Mouse (Mus musculus): ENCODE measurements around the gene 9230102O04Rik. TPM values are rescaled to one million over a fixed set of nuclear protein-coding genes. Genes with fewer than 3 reads are reported as not detected.

Gene 9230102O04Rik
- total RNA-seq, 2 experiments from 2014 or later, result not detected

- intact Hi-C loops (cut with DNase I), result loop anchor here (5.0 to 10.0 kb wide), 2 partner anchors 328 to 500 kb away; partner anchors contain the start of gene Sfmbt2
- DNase-seq, result no peak
These were observed 14.1 kb downstream of the 9230102O04Rik start for GRCm38 (mm10) chr2:9875220-9875619.

DNA sequence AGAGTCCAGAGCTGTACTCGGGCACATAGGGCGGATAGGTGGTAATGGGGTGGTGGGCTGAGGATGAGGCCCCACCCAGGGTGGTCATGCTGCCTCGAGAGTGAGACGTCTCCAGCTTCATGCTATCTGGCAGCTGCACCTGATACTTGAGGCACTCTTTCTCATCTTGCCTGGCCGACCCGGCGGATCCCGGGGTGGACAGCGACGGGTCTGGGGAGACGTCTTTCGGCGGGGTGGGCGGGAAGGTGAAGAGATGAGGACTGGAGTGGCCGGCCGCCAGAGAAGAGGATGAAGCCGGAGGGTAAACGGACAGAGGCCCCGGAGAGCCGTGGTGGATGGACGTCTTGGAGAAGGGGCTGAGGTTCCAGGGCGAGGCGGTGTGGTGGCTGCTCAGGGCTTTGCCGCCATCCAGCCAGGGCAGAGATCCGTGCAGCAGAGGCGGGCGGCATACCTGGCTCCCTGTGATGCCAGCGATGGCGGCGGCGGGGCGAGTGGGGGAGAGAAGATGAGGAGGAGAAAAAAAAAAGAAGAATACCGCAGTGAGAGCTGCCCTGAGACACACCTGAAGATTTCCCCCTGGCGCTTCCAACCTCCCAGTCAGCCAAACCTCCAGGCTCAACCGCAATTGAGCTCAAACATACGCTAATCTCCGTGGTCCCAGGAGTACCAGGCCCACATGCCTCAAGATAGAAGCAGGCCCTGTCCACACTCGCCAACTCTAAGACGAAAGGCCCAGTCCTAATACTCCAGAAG lies 14.7 kb downstream of the 9230102O04Rik start:
- no peak for DNase-seq
- intact Hi-C loops (cut with DNase I), result loop anchor here (5.0 to 10.0 kb wide), 2 partner anchors 327 to 500 kb away; partner anchors contain the start of gene Sfmbt2

DNA sequence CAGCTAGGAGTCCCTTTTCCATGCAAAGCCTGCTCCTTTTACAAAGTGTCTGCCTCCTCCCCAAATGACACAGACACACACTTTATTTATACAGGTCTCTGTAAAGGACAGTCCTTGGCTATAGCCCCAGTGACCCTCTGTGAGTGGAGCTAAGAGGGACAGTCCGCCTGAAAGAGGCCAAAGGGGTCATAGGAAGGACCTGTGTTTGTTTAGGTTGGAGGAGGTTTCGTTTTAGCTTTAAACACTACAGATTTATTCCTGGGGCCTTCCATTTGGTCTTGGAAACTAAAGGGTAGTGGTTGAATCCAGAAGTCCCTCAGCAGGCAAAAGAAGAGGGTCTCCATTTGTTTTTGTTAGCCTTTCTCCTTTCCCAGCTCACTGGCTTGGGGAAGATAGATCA lies 15.6 kb downstream of the 9230102O04Rik start:
- DNase-seq, result no peak
- intact Hi-C loops (cut with DNase I), result loop anchor here (10.0 kb wide), 1 partner anchor 501 kb away; the partner anchor contains the start of gene Sfmbt2

DNA sequence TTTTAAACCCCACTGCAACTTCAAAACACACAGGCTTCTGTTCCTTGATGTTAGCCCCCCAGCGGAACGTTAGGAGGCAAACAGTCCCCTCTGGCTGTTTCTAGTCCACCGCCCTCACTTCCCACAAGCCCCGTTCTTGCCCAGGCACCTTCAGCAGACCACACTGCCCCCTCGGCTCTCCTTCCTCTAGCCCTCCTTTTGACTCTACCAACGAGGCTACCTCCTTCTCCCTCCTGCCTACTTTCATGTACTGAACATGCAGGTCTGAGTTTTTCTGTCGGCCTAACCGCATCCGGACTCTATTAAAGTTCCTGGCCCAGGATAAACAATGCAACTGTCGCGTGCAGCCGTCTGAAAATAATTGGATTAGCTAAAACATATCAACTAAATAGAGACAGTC lies 16.7 kb downstream of the 9230102O04Rik start:
- intact Hi-C loops (cut with DNase I), result loop anchor here (10.0 kb wide), 1 partner anchor 502 kb away; the partner anchor contains the start of gene Sfmbt2
- no peak for DNase-seq

GRCm38 (mm10) chr2:9871798-9872197 lies 17.5 kb downstream of the 9230102O04Rik start:
- no peak for DNase-seq
- intact Hi-C loops (cut with DNase I), result loop anchor here (10.0 kb wide), 1 partner anchor 503 kb away; the partner anchor contains the start of gene Sfmbt2

DNA sequence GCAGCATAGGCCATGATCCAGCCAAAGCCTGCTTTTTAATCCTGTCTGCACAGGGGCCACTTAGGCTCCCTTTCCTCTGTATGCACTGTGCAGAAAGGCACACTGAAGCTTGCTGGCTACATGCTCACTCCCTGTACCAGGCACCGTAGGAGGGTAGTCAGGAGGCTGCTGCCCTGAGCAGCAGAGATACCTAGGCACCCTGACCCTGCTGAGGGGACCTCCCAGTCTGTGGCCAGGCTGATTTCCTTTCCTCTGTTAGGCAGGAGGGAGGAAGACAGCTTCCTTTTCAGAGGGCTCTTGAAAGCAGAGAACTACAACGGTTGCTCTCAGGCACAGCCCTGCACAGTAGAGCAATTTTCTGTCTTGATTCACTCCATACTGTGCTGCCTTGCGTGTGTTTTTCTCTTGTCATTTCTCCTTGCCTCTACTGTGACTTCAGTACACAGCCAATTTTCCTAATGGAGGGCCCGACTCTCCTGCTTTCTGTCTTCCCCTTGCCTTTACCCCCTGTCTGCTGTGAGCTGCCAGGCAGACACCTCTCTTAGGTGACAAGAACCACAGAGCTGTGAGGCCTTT lies 18.1 kb downstream of the 9230102O04Rik start:
- no peak for DNase-seq
- intact Hi-C loops (cut with DNase I), result loop anchor here (10.0 kb wide), 1 partner anchor 504 kb away; the partner anchor contains the start of gene Sfmbt2

DNA sequence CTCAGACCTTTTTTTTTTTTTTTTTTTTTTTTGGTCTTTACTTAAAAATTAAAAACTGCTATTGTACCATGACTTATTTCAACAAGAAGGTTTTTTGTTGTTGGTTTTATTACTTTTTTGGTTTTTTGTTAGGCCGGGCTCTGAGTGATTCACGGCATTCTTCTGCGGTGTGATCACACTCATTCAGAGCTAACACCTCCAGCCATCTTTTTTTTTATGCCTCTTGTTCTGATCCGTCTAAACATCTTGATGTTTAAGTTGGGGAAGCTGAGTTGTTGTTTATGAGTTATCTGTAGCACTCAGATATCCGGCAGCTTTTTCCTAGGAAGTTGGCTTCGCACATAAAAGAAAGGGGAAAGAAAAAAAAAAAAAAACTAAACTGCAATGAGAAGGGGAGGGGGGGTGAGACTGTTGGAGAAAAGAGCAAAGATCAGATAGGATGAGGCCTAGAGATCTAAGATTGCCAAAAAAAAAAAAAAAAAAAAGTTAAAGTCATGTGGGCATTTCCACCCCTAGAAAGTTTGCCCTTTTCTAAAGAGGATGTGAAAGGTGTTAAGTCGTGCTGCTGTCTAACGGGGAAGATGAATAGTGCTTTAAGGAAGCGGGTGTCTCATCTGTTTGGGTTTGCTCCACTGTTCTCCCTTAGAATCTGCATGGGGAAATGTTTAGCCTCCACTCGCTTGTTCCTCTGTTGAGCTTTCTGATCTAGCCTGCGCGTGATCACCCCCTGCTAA lies 22.1 kb downstream of the 9230102O04Rik start:
- no peak for DNase-seq
- intact Hi-C loops (cut with DNase I), result no loop called here

DNA sequence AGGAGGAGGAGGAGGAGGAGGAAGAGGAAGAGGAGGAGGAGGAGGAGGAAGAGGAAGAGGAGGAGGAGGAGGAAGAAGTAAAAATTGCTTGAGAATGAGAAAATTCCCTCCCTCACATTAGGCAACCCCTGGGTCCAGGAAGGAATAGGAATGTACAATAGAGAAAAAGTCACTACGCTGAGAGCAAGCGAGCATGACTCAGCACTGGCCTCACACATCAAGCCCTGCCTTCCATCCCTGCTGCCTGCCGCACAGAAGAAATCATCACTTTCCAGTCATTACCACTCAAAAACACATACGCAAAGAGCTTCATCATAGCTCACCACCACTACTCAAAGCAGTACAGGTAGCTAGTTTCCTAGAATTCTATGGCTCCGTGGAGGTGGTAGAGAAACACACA lies 28.6 kb downstream of the 9230102O04Rik start:
- intact Hi-C loops (cut with DNase I), result no loop called here
- DNase-seq, result no peak

DNA sequence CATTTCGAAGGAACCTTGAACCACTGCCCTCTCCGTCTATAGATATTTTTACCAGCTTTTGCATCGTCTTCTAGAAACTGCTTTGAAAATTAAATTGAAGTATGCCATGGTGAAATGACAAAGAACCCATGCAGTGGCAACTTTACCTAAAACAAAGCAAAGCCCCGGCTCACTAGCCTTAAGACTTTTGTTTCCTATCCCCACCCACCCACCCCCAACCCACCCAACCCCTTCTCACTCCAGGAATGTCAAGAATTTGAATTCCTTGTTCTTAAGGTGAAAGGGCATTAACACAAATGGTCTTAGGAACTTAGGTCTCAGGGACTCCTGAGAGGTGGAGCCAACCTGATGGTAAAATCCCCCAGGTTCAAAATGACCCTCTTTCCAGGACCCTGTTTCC lies 33.5 kb downstream of the 9230102O04Rik start:
- DNase-seq, result no peak
- intact Hi-C loops (cut with DNase I), result no loop called here

- no peak for DNase-seq
- intact Hi-C loops (cut with DNase I), result no loop called here
These were observed 36.3 kb downstream of the 9230102O04Rik start for GRCm38 (mm10) chr2:9852851-9853576.

GRCm38 (mm10) chr2:9835195-9835594 lies 54.1 kb downstream of the 9230102O04Rik start:
- DNase-seq, result no peak
- intact Hi-C loops (cut with DNase I), result no loop called here

DNA sequence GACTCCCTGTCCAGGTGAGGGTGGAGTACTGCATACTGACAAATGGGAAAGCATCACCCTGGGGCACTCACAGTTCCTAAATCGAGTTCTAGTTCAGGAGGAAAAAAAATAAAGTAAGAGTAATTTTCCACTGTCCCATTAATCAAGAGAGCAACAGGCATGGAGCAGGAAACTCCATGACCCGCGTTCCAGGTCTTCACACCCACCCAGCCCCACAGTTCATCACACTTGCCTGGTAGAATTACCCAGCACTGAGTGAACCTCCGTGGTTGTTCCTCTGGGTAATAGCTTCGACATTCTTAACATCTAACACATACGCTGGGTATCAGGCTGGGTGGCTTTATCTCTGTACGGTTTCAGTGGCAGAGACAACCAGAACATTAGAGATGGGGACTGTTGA lies 55.6 kb downstream of the 9230102O04Rik start:
- intact Hi-C loops (cut with DNase I), result no loop called here
- DNase-seq, result no peak

Other genes with a start within 250 kb of the 9230102O04Rik start
- gene 4930412O13Rik, start 8.3 kb downstream of the 9230102O04Rik start, total RNA-seq (2021), result not detected
- gene Gata3, start 494 bp upstream of the 9230102O04Rik start, total RNA-seq (2021), result 1 to 10 TPM in 1 of 2 experiments, under 1 TPM in 1; 0.47 to 2.2 TPM
- 1 to 10 TPM; 7.5 to 9.2 TPM for gene Taf3, start 159.1 kb upstream of the 9230102O04Rik start, total RNA-seq (2021)
- 1,000 to 10,000 TPM; 1,521 to 1,571 TPM for gene Atp5c1, start 191.0 kb upstream of the 9230102O04Rik start, total RNA-seq (2021)
- gene Kin, start 191.1 kb upstream of the 9230102O04Rik start, total RNA-seq (2021), result 1 to 10 TPM; 7.6 to 9.2 TPM
- gene Itih2, start 241.9 kb upstream of the 9230102O04Rik start, total RNA-seq (2021), result under 1 TPM; 0.22 to 0.64 TPM

Data from heart, postnatal 36 days (tissue).